Mouse (Mus musculus): ENCODE data around the gene Il2. TPM values are rescaled to one million over a fixed set of nuclear protein-coding genes. Genes with fewer than 3 reads are reported as not detected.
A peak's percentile ranks its signal among the peaks of the same experiment; 100 is the strongest.

Il2 gene
- 0.13 TPM in 1 of 2 replicates, not detected in the other for polyA plus RNA-seq (2015; fragmentation: Nextera tagmentation; extraction: Ambion mirVana)

DNA sequence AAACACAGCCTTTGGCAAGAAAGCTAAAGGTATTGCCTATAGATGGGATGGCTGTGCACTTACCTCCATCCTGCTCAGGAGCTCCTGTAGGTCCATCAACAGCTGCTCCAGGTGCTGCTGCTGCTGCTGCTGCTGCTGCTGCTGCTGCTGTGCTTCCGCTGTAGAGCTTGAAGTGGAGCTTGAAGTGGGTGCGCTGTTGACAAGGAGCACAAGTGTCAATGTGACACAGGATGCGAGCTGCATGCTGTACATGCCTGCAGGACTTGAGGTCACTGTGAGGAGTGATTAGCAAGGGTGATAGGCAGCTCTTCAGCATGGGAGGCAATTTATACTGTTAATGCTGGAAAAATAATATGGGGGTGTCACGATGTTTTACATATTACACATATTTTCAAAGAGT, at the start of gene Il2:
Gene Il2, minus strand, starts transcription at position 305 of the 400 bp plus-strand sequence.
- no peak for ATAC-seq (ENCODE audit: low read depth)
- H3K27ac ChIP-seq: no peak within 1 kb of the TSS
- 65% methylated on average over 4 of the region's 4 CpGs for WGBS (ENCODE audit: insufficient replicate concordance)
- H3K4me3 ChIP-seq (replicated peaks): no peak within 1 kb of the TSS
- H3K27me3 ChIP-seq: no peaks in the 10 kb centered on the region
- no peaks in the 10 kb centered on the region for H3K4me1 ChIP-seq (replicated peaks)
- no peaks in the 10 kb centered on the region for H3K36me3 ChIP-seq
- H3K9ac ChIP-seq: no peak within 1 kb of the TSS
- no peak within 1 kb of the TSS for H3K4me2 ChIP-seq
- no peaks in the 10 kb centered on the region for H3K9me3 ChIP-seq (replicated peaks)
- no peak for DNase-seq

DNA sequence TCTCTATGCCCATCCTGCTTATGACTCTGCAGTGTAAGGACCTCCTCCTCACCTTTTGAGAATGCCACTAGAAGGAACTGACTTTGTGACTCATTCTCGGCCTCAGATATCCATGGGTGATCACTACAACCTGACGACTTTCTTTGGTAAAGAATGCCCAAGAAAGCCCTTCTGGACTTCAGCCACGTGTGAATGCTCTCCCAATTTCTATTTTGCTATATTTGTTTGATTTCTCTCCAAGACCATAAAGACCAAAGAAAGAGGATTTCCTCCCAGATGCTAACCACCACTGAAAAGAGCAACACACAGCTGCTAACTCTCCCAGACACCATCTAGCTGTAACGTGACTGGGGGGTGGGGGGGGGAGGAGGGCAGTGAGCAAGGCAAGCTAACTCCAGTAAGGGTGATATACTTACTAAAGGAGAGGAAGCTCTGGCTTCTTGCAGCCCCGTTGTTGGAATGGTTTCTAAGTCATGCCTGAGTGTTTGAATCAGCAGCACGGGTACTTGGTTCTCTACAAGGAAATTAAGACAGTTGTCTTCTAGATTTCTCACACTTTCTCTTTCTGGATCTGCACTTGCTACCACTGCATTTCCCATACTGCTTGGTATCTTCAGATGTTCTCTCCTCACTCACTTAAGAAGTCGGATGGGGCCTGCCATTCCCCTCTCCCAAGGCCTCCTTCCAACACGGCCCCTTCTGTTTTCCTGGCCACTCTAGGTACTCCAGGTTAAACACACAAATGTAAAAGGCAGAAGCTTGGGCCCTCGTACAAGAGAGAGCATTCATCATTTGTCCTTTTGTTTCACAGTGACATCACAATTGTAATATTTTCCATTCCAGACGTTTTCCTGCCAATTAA, 49.2 kb upstream of the Il2 start:
- H3K4me1 ChIP-seq (replicated peaks): no peaks in the 10 kb centered on the region
- ATAC-seq (ENCODE audit: low read depth): no peak
- no peaks in the 10 kb centered on the region for H3K27me3 ChIP-seq
- no peaks in the 10 kb centered on the region for H3K36me3 ChIP-seq
- no peak overlapping the region for H3K27ac ChIP-seq
- WGBS (ENCODE audit: insufficient replicate concordance): 53% methylated on average over 10 of the region's 10 CpGs
- H3K4me2 ChIP-seq: no peak overlapping the region
- no peaks in the 10 kb centered on the region for H3K9me3 ChIP-seq (replicated peaks)
- DNase-seq: no peak
- H3K4me3 ChIP-seq (replicated peaks): no peak overlapping the region
- no peak overlapping the region for H3K9ac ChIP-seq

DNA sequence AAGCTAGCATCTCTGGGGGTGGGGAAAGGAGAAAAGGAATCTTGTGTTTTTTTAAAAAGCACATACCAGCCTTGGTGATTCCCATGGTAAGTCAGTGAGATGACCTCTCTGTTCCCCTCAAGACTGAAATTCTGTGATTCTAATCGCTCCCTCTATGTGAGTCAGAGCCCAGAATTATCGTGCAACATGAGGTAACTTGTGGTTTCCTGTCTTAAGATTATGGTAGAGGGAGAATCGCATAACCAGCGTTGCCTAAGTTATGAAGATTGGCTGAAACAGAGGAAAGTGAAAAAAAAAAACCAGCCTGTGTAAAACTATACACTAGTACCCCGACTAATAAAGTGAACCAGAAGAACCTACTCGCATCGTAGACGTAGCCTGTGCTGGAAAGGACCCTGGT, 47.5 kb upstream of the Il2 start:
- Histone ChIP-seq H3K4me1 (replicated peaks) (no peaks in the 10 kb centered on the region), H3K4me3 (replicated peaks) (no peak overlapping the region), H3K27ac (no peak overlapping the region), H3K36me3 (no peaks in the 10 kb centered on the region), H3K27me3 (no peaks in the 10 kb centered on the region), H3K9me3 (replicated peaks) (no peaks in the 10 kb centered on the region), H3K4me2 (no peak overlapping the region), H3K9ac (no peak overlapping the region)
- 33% methylated on average over 8 of the region's 8 CpGs for WGBS (ENCODE audit: insufficient replicate concordance)
- no peak for ATAC-seq (ENCODE audit: low read depth)
- no peak for DNase-seq

DNA sequence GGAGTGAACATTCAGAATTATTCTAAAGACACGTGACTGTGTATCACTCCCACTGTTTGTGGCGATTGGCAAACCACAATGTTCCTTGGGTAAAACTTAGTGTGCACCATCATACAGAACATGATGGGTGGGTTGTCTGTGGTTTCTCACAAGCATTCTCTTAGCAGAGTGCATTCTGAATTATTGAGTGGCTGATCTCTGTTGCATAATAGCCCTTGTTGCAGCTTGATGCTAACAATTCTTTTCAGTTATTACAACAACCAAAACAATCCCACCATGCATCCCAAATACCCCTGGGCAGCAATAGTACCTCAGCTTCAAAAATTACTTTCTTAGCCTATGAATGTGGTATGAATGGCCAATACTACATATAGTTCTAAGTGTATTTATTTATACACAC, 43.5 kb upstream of the Il2 start:
- no peaks in the 10 kb centered on the region for H3K9me3 ChIP-seq (replicated peaks)
- H3K9ac ChIP-seq: no peak overlapping the region
- ATAC-seq (ENCODE audit: low read depth): no peak
- no peak overlapping the region for H3K4me2 ChIP-seq
- no peak for DNase-seq
- H3K27me3 ChIP-seq: no peaks in the 10 kb centered on the region
- H3K4me3 ChIP-seq (replicated peaks): no peak overlapping the region
- H3K27ac ChIP-seq: no peak overlapping the region
- H3K4me1 ChIP-seq (replicated peaks): no peaks in the 10 kb centered on the region
- WGBS (ENCODE audit: insufficient replicate concordance): 64% methylated on average over 2 of the region's 2 CpGs
- H3K36me3 ChIP-seq: no peaks in the 10 kb centered on the region

DNA sequence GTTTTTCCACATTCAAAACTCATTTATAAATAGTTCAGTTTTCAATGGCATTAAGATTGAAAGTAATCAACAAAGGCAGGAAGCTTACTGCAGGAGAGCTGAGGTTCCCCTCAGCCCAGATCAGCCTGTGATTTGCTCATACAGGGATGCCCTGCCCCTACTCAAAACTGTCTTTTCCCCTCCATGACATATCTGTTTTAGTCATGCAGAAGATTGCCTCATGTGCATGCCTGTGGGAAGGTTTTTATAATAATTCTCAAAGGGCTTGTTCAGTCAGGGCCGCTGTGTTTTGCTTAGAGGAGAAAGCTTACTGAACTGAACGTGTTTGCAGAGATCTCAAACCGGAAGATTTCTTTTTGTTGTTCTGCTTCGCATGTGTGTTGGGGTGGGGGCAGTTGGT, 35.3 kb upstream of the Il2 start:
- no peak overlapping the region for H3K9ac ChIP-seq
- no peak overlapping the region for H3K27ac ChIP-seq
- no peak overlapping the region for H3K4me2 ChIP-seq
- H3K4me1 ChIP-seq (replicated peaks): peaks cover 20% of the 10 kb centered on the region
- 85% methylated on average over 4 of the region's 4 CpGs for WGBS (ENCODE audit: insufficient replicate concordance)
- no peak overlapping the region for H3K4me3 ChIP-seq (replicated peaks)
- H3K27me3 ChIP-seq: no peaks in the 10 kb centered on the region
- no peaks in the 10 kb centered on the region for H3K36me3 ChIP-seq
- H3K9me3 ChIP-seq (replicated peaks): no peaks in the 10 kb centered on the region
- ATAC-seq (ENCODE audit: low read depth): no peak
- no peak for DNase-seq

DNA sequence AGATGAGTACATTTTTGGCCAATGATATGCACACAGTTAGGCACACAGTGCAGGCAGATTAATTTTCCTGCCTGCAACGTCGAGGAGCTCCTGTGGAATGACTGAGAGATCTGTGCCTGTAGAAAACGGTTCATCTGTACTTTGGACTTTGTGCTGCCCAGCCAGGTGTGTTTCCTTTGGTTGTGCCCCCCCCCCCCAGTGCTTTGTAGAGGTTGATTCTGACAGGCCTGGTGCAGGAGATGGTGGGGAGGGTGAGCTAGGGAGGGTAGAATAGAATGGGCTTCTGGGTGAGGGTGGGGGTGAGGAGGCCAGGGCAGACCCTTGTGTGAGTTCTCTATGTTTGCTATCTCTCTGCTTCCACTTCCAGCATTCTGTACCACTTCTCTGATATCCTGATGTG, 32.5 kb upstream of the Il2 start:
- Histone ChIP-seq H3K27me3 (no peaks in the 10 kb centered on the region), H3K9ac (no peak overlapping the region), H3K9me3 (replicated peaks) (no peaks in the 10 kb centered on the region), H3K4me2 (no peak overlapping the region), H3K4me1 (replicated peaks) (peaks cover 45% of the 10 kb centered on the region), H3K27ac (no peak overlapping the region), H3K4me3 (replicated peaks) (no peak overlapping the region), H3K36me3 (no peaks in the 10 kb centered on the region)
- no peak for DNase-seq
- 73% methylated on average over 3 of the region's 3 CpGs for WGBS (ENCODE audit: insufficient replicate concordance)
- ATAC-seq (ENCODE audit: low read depth): no peak

DNA sequence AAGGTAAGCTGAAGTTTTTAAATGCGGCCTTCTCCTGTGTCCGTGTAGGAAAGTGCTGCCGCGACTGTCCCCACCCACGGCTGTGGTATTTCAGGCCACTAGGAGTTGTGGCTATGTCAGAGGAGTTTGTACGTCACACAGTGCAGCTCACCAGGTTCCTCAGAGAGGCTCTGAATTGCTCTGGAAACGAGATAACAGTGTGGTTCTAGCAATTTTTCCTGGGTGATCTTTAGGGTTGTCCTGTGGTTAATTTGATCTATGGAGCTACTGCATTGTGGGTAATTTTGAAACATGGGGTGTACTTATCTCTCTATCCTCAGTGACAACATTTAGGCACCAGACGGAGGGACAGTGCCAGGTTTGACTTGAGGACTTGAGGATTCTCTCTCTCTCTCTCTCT, 31.3 kb upstream of the Il2 start:
- peak; percentile 13 for DNase-seq
- Histone ChIP-seq H3K4me3 (replicated peaks) (no peak overlapping the region), H3K36me3 (no peaks in the 10 kb centered on the region), H3K4me2 (peak overlapping the region; percentile 15; the same call in 1 of the 2 replicates), H3K27me3 (no peaks in the 10 kb centered on the region), H3K27ac (peak overlapping the region; percentile 58), H3K9ac (no peak overlapping the region; the same call in 1 of the 2 replicates), H3K4me1 (replicated peaks) (peaks cover 45% of the 10 kb centered on the region), H3K9me3 (replicated peaks) (no peaks in the 10 kb centered on the region)
- ATAC-seq (ENCODE audit: low read depth): peak; percentile 75
- 21% methylated on average over 8 of the region's 8 CpGs for WGBS (ENCODE audit: insufficient replicate concordance)

DNA sequence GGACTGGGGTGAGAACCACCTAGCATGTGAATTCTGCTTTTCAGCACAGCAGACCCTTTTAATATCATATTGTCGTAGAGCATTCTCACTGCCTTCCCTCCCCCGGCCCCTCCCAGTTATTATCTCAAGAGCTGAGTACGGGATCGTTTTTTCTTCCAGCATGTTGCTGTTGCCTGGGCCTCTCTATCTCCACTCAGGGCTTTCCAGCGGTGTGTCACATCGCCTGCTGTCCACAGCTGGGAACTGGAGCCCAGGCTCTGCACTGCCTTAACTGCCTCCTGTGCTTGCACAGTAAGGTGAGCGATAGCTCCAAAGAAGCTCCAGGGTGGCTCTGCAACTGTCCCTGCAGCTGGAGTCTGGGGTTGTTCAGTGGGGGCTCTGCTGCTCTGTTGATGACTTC, 28.6 kb upstream of the Il2 start:
- Histone ChIP-seq H3K9ac (peak overlapping the region; percentile 41; the same call in 1 of the 2 replicates), H3K27ac (peak overlapping the region; percentile 64)
- 20% methylated on average over 7 of the region's 7 CpGs for WGBS (ENCODE audit: insufficient replicate concordance)

DNA sequence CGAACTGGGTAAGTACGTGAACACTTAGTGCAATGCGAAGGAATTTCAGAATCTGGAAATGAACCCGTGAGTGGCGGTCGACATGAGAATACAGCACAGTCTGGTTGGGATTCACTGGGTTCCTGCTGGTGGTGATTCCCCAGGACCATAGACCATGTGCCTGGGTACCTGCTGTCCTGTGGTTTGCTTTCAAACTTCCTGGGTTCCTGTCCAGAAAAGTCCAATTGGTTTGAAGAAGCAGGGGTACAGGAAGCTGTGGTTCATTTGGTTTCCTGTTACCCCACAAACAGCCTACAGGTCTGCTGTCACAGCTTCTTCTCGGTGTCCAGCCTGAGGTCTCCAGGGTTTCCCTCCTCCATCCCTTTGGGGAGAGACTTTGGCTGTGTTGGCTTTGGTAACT, 27.2 kb upstream of the Il2 start:
- no peak overlapping the region for H3K4me3 ChIP-seq (replicated peaks)
- 0 out of 2 replicates have a peak, but pooled peaks cover 4% of the 10 kb centered on the region for H3K27me3 ChIP-seq
- H3K9ac ChIP-seq: no peak overlapping the region
- H3K4me1 ChIP-seq (replicated peaks): peaks cover 42% of the 10 kb centered on the region
- H3K4me2 ChIP-seq: no peak overlapping the region
- WGBS (ENCODE audit: insufficient replicate concordance): 56% methylated on average over 7 of the region's 7 CpGs
- H3K27ac ChIP-seq: no peak overlapping the region
- no peaks in the 10 kb centered on the region for H3K9me3 ChIP-seq (replicated peaks)
- ATAC-seq (ENCODE audit: low read depth) (no peak), DNase-seq (no peak)
- H3K36me3 ChIP-seq: no peaks in the 10 kb centered on the region

More for the DNA sequence above, 28.6 kb upstream of the Il2 start:
- peaks cover 45% of the 10 kb centered on the region for H3K4me1 ChIP-seq (replicated peaks)
- 0 out of 2 replicates have a peak, but pooled peaks cover 4% of the 10 kb centered on the region for H3K27me3 ChIP-seq
- H3K4me3 ChIP-seq (replicated peaks): no peak overlapping the region
- ATAC-seq (ENCODE audit: low read depth) (peak; percentile 79), DNase-seq (peak; percentile 38)
- H3K4me2 ChIP-seq: peak overlapping the region; percentile 41
- no peaks in the 10 kb centered on the region for H3K9me3 ChIP-seq (replicated peaks)
- no peaks in the 10 kb centered on the region for H3K36me3 ChIP-seq

DNA sequence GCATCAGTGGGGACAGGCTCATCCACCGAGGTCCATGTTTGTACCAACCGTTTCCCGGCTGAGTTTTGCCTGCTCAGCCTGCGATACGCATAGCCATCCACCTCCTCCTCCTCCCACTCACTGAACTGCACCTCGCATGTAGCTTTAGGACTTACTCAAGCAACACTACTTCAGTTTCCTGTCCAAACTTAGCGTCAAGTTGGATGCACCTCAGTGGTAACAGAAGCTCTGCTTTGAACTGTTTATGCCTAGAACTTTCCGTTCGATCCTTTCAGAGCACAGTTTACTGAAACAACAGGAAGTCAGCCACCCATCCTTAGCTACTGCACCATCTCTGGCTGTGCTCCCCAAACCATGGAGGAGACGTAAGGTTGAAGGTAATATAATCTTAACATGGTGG, 26.5 kb upstream of the Il2 start:
- Histone ChIP-seq H3K27ac (no peak overlapping the region), H3K27me3 (0 out of 2 replicates have a peak, but pooled peaks cover 4% of the 10 kb centered on the region), H3K9me3 (replicated peaks) (no peaks in the 10 kb centered on the region), H3K4me3 (replicated peaks) (no peak overlapping the region), H3K4me2 (no peak overlapping the region), H3K36me3 (no peaks in the 10 kb centered on the region), H3K4me1 (replicated peaks) (peaks cover 37% of the 10 kb centered on the region), H3K9ac (no peak overlapping the region)
- DNase-seq (no peak), ATAC-seq (ENCODE audit: low read depth) (no peak)
- WGBS (ENCODE audit: insufficient replicate concordance): 66% methylated on average over 10 of the region's 10 CpGs

DNA sequence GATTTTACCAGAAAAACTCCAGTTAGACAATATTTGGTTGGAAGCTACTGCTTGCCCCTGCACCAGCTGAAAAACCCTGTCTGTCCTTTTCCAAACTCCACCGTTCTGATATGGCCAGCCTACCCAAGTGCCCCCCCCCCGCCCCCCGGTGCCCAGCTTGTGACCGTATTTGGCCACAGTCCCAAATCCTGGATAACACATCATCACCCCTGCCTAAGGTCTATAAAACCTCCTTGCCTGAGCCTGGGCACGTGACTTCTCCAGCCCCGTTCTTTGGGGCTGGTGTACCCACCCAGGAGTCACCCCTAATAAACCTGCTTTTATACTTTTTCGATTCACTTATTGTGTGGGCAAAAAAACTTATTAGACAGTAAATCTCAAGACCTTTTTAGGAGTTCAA, 21.1 kb upstream of the Il2 start:
- DNase-seq (no peak), ATAC-seq (ENCODE audit: low read depth) (no peak)
- no peak overlapping the region for H3K9ac ChIP-seq
- no peak overlapping the region for H3K27ac ChIP-seq
- 70% methylated on average over 7 of the region's 7 CpGs for WGBS (ENCODE audit: insufficient replicate concordance)
- H3K9me3 ChIP-seq (replicated peaks): no peaks in the 10 kb centered on the region
- no peak overlapping the region for H3K4me3 ChIP-seq (replicated peaks)
- peaks cover 7% of the 10 kb centered on the region; the same call in 1 of the 2 replicates for H3K27me3 ChIP-seq
- H3K36me3 ChIP-seq: no peaks in the 10 kb centered on the region
- no peaks in the 10 kb centered on the region for H3K4me1 ChIP-seq (replicated peaks)
- no peak overlapping the region for H3K4me2 ChIP-seq

DNA sequence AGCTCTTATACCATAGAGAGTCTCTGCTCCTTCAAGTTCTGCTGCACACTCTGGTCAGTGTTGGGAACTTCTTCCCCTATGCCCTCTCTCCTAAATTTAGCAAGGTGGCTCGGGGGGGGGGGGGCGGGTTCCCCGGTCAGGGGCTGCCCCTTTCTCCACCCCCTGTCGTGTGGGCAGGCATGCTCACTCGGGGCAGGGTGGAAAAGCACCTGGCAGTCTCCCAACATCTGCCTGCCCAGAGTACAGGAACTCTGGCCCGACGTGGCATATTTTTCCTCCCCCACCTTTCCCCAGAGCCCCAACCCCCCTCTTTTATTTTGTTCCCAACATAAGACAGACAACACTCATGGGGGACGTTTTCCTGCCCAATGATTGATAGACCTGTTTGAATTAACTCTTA, 20.6 kb upstream of the Il2 start:
- Histone ChIP-seq H3K4me2 (no peak overlapping the region), H3K4me1 (replicated peaks) (no peaks in the 10 kb centered on the region), H3K4me3 (replicated peaks) (no peak overlapping the region), H3K9me3 (replicated peaks) (no peaks in the 10 kb centered on the region), H3K36me3 (no peaks in the 10 kb centered on the region), H3K27me3 (peaks cover 7% of the 10 kb centered on the region; the same call in 1 of the 2 replicates), H3K27ac (no peak overlapping the region), H3K9ac (no peak overlapping the region)
- DNase-seq (no peak), ATAC-seq (ENCODE audit: low read depth) (no peak)
- 21% methylated on average over 8 of the region's 8 CpGs for WGBS (ENCODE audit: insufficient replicate concordance)
